Mouse (Mus musculus): ENCODE results near the gene Mrpl37. TPM values are rescaled to one million over a fixed set of nuclear protein-coding genes. Genes with fewer than 3 reads are reported as not detected.
A peak's percentile ranks its signal among the peaks of the same experiment; 100 is the strongest.

Mrpl37 gene
- polyA plus RNA-seq, 1 experiment: 4.3 TPM

GRCm38 (mm10) chr4:107006807-107007206, 59.9 kb downstream of the Mrpl37 start:
- TF ChIP-seq TAL1 (IDR thresholded peaks at IDR 0.05; ENCODE audit: low read length): no peak
- no peak for TF ChIP-seq GATA1 (IDR thresholded peaks at IDR 0.05; ENCODE audit: low read length)
- peaks cover 86% of the 10 kb centered on the region for H3K36me3 ChIP-seq (ENCODE audit: control insufficient read depth)
- no peaks in the 10 kb centered on the region for H3K27me3 ChIP-seq (ENCODE audit: control insufficient read depth)
- H3K4me3 ChIP-seq (replicated peaks): peak overlapping the region; percentile 13
- H3K4me1 ChIP-seq (ENCODE audit: control insufficient read depth): peaks cover 89% of the 10 kb centered on the region
- no peaks in the 10 kb centered on the region for H3K9me3 ChIP-seq (ENCODE audit: control insufficient read depth, low read length)

- H3K27me3 ChIP-seq (ENCODE audit: control insufficient read depth): no peaks in the 10 kb centered on the region
- H3K36me3 ChIP-seq (ENCODE audit: control insufficient read depth): peaks cover 86% of the 10 kb centered on the region
- no peak overlapping the region for H3K4me3 ChIP-seq (replicated peaks)
- H3K9me3 ChIP-seq (ENCODE audit: control insufficient read depth, low read length): no peaks in the 10 kb centered on the region
- no peak for TF ChIP-seq GATA1 (IDR thresholded peaks at IDR 0.05; ENCODE audit: low read length)
- TF ChIP-seq TAL1 (IDR thresholded peaks at IDR 0.05; ENCODE audit: low read length): no peak
- H3K4me1 ChIP-seq (ENCODE audit: control insufficient read depth): peaks cover 94% of the 10 kb centered on the region
Observed at GRCm38 (mm10) chr4:107006229-107006628, 60.4 kb downstream of the Mrpl37 start.

Other genes starting within 250 kb of the Mrpl37 start
- 93.7 and 94.2 TPM in 2 replicates for gene Ssbp3, start 156.2 kb downstream of the Mrpl37 start, polyA plus RNA-seq (2012)
- 0.04 and 0.40 TPM in 2 replicates for gene Cyb5rl, start 120 bp upstream of the Mrpl37 start, polyA plus RNA-seq (2012)
- 0.02 TPM in 1 of 2 replicates, not detected in the other for gene Cdcp2, start 30.0 kb upstream of the Mrpl37 start, polyA plus RNA-seq (2012)
- 10.0 and 10.7 TPM in 2 replicates for gene Tmem59, start 111.5 kb upstream of the Mrpl37 start, polyA plus RNA-seq (2012)
- gene Tceanc2, start 112.2 kb upstream of the Mrpl37 start, polyA plus RNA-seq (2012): 2.8 and 3.1 TPM in 2 replicates
- gene Ldlrad1, start 142.3 kb upstream of the Mrpl37 start, polyA plus RNA-seq (2012): not detected in 2 replicates
- gene Lrrc42, start 186.7 kb upstream of the Mrpl37 start, polyA plus RNA-seq (2012): 0.52 and 0.53 TPM in 2 replicates
- 0.17 and 0.28 TPM in 2 replicates for gene Hspb11, start 186.7 kb upstream of the Mrpl37 start, polyA plus RNA-seq (2012)
- not detected in 2 replicates for gene Dio1, start 240.3 kb upstream of the Mrpl37 start, polyA plus RNA-seq (2012)
- 0.82 and 1.6 TPM in 2 replicates for gene Yipf1, start 247.5 kb upstream of the Mrpl37 start, polyA plus RNA-seq (2012)

All from erythroblast, embryonic 14.5 days (primary cell).